Mouse (Mus musculus): ENCODE measurements around the gene Grm8.

Gene Grm8

GRCm38 (mm10) chr6:27645054-27645453, 489.9 kb downstream of the Grm8 start:
- no peak for DNase-seq (ENCODE audit: low spot score in 2 of 2)

GRCm38 (mm10) chr6:27635898-27636297, 499.1 kb downstream of the Grm8 start:
- DNase-seq (ENCODE audit: low spot score in 2 of 2), result no peak

GRCm38 (mm10) chr6:27617472-27617871, 517.5 kb downstream of the Grm8 start:
- DNase-seq (ENCODE audit: low spot score in 2 of 2), result no peak

- DNase-seq (ENCODE audit: low spot score in 2 of 2), result no peak
These were observed 554.5 kb downstream of the Grm8 start for GRCm38 (mm10) chr6:27580485-27580884.

- DNase-seq (ENCODE audit: low spot score in 2 of 2), result no peak
These were observed 589.5 kb downstream of the Grm8 start for GRCm38 (mm10) chr6:27545516-27545915.

GRCm38 (mm10) chr6:27517620-27518019, 617.4 kb downstream of the Grm8 start:
- DNase-seq (ENCODE audit: low spot score in 2 of 2), result no peak

- no peak for DNase-seq (ENCODE audit: low spot score in 2 of 2)
These were observed 674.0 kb downstream of the Grm8 start for GRCm38 (mm10) chr6:27460998-27461397.

GRCm38 (mm10) chr6:27408473-27408872, 726.5 kb downstream of the Grm8 start:
- no peak for DNase-seq (ENCODE audit: low spot score in 2 of 2)

GRCm38 (mm10) chr6:27372416-27372815, 762.6 kb downstream of the Grm8 start:
- no peak for DNase-seq (ENCODE audit: low spot score in 2 of 2)

GRCm38 (mm10) chr6:27371095-27371494, 763.9 kb downstream of the Grm8 start:
- DNase-seq (ENCODE audit: low spot score in 2 of 2), result no peak

- no peak for DNase-seq (ENCODE audit: low spot score in 2 of 2)
These were observed 771.2 kb downstream of the Grm8 start for GRCm38 (mm10) chr6:27363775-27364174.

- DNase-seq (ENCODE audit: low spot score in 2 of 2), result no peak
These were observed 774.5 kb downstream of the Grm8 start for GRCm38 (mm10) chr6:27360440-27360839.

GRCm38 (mm10) chr6:27351147-27351546, 783.8 kb downstream of the Grm8 start:
- DNase-seq (ENCODE audit: low spot score in 2 of 2), result no peak

GRCm38 (mm10) chr6:27348272-27348671, 786.7 kb downstream of the Grm8 start:
- DNase-seq (ENCODE audit: low spot score in 2 of 2), result no peak

- DNase-seq (ENCODE audit: low spot score in 2 of 2), result no peak
These were observed 788.7 kb downstream of the Grm8 start for GRCm38 (mm10) chr6:27346311-27346710.

- DNase-seq (ENCODE audit: low spot score in 2 of 2), result no peak
These were observed 794.8 kb downstream of the Grm8 start for GRCm38 (mm10) chr6:27340131-27340530.

- DNase-seq (ENCODE audit: low spot score in 2 of 2), result no peak
These were observed 816.4 kb downstream of the Grm8 start for GRCm38 (mm10) chr6:27318575-27318974.

GRCm38 (mm10) chr6:27317422-27317821, 817.6 kb downstream of the Grm8 start:
- no peak for DNase-seq (ENCODE audit: low spot score in 2 of 2)

- no peak for DNase-seq (ENCODE audit: low spot score in 2 of 2)
These were observed 819.0 kb downstream of the Grm8 start for GRCm38 (mm10) chr6:27316018-27316417.

- no peak for DNase-seq (ENCODE audit: low spot score in 2 of 2)
These were observed 820.5 kb downstream of the Grm8 start for GRCm38 (mm10) chr6:27314273-27315009.

- no peak for DNase-seq (ENCODE audit: low spot score in 2 of 2)
These were observed 824.6 kb downstream of the Grm8 start for GRCm38 (mm10) chr6:27310401-27310800.

- no peak for DNase-seq (ENCODE audit: low spot score in 2 of 2)
These were observed 829.6 kb downstream of the Grm8 start for GRCm38 (mm10) chr6:27305351-27305750.

GRCm38 (mm10) chr6:27264972-27265371, 870.0 kb downstream of the Grm8 start:
- no peak for DNase-seq (ENCODE audit: low spot score in 2 of 2)

GRCm38 (mm10) chr6:27262611-27263010, 872.4 kb downstream of the Grm8 start:
- no peak for DNase-seq (ENCODE audit: low spot score in 2 of 2)
